Comparison of ENCODE assay signal across 1 mouse cellular context in the genomic region with DNA sequence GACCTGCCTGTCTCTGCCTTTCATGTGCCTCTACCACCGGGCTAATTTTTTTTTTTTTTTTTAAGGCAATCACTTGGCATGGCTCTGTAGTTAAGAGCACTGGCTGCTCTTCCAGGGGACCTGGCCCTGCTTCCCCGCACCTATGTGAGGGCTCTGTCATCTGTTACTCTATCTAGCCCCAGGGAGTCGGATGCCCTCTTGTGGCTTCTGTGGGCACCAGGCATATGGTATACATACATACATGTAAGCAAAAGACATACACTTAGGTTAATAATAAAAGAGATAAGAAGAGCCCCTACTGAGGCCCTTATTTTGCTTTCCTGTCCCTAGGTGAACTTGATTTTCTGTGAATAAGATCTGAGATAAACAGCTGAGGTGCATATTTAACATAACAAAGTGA.
TF ChIP-seq lines count a peak whose summit lies in the region.

No protein-coding gene starts in this region.

TF ChIP-seq in MEL, 35 proteins besides CTCF, POLR2A, EP300 and RAD21:
- TF ChIP-seq CHD2 (IDR thresholded peaks at IDR 0.05; ENCODE audit: low read length): no peak
- TF ChIP-seq ZNF384 (IDR thresholded peaks at IDR 0.05; ENCODE audit: low read depth, low read length): no peak
- no peak for TF ChIP-seq CHD1 (IDR thresholded peaks at IDR 0.05; ENCODE audit: low read depth, low read length)
- no peak for TF ChIP-seq POLR2AphosphoS5 (IDR thresholded peaks at IDR 0.05; ENCODE audit: borderline replicate concordance, low read depth, low read length)
- TF ChIP-seq BHLHE40 (IDR thresholded peaks at IDR 0.05; ENCODE audit: borderline replicate concordance, low read depth, low read length): no peak
- no peak for TF ChIP-seq MAFK (IDR thresholded peaks at IDR 0.05; ENCODE audit: borderline replicate concordance, low read depth, low read length)
- no peak for TF ChIP-seq TAL1 (IDR thresholded peaks at IDR 0.05; ENCODE audit: low read length)
- no peak for TF ChIP-seq GABPA (IDR thresholded peaks at IDR 0.05; ENCODE audit: low read depth, low read length)
- TF ChIP-seq UBTF (IDR thresholded peaks at IDR 0.05; ENCODE audit: borderline replicate concordance, insufficient read depth, low read depth, low read length): no peak
- TF ChIP-seq E2F4 (IDR thresholded peaks at IDR 0.05; ENCODE audit: borderline replicate concordance, low read depth, low read length): no peak
- no peak for TF ChIP-seq USF1 (IDR thresholded peaks at IDR 0.05; ENCODE audit: low read depth, low read length)
- no peak for TF ChIP-seq MAZ (IDR thresholded peaks at IDR 0.05; ENCODE audit: low read depth, low read length)
- TF ChIP-seq MAX (IDR thresholded peaks at IDR 0.05; ENCODE audit: low read length): no peak
- TF ChIP-seq TBP (IDR thresholded peaks at IDR 0.05; ENCODE audit: low read depth, low read length): no peak
- no peak for TF ChIP-seq NRF1 (IDR thresholded peaks at IDR 0.05; ENCODE audit: insufficient read depth, low read depth, low read length, poor library complexity, severe bottlenecking)
